Mouse (Mus musculus) CH12.LX (cell line): Measurements from ENCODE around the gene Borcs6.

Source experiments
- CTCF ChIP-seq, 2 experiments: IDR thresholded peaks in 1 of 2; conservative IDR thresholded peaks in 1 of 2; 2 replicates each; pipeline ENCODE4 v1.5.1; 2011 to 2012; ENCODE audit warnings: low read depth in 2 of 2, low read length in 2 of 2, improper control_type of control experiment in 1 of 2, inconsistent platforms in 1 of 2, mild to moderate bottlenecking in 1 of 2, moderate library complexity in 1 of 2
- NELFE ChIP-seq: IDR thresholded peaks from 2 replicates; pipeline ENCODE4 v1.6.1; 2011; ENCODE audit warnings: low read depth, low read length, improper control_type of control experiment

GRCm38 (mm10) chr11:69090367-69090766, 30.9 kb downstream of the Borcs6 start:
- TF ChIP-seq NELFE = no peak
- TF ChIP-seq CTCF (conservative IDR thresholded peaks at IDR 0.05 in 1 of 2, IDR thresholded peaks at IDR 0.05 in 1 of 2; ENCODE audit: low read depth in 2 of 2, low read length in 2 of 2) = no peak
